Mouse (Mus musculus): ENCODE results near the gene Camkk2. TPM values are rescaled to one million over a fixed set of nuclear protein-coding genes. Genes with fewer than 3 reads are reported as not detected.

The Camkk2 gene
- polyA plus RNA-seq, 1 experiment from 2014 or later: 38.9 TPM

- Histone ChIP-seq H3K4me2 (ENCODE audit: low read length) (no peak overlapping the region), H3K27me3 (ENCODE audit: insufficient read depth, low read length) (no peaks in the 10 kb centered on the region), H3K9ac (ENCODE audit: low read depth, low read length) (no peak overlapping the region), H3K9me3 (replicated peaks; ENCODE audit: low read length) (no peaks in the 10 kb centered on the region), H3K36me3 (ENCODE audit: insufficient read depth, low read length) (no peaks in the 10 kb centered on the region), H3K4me1 (replicated peaks; ENCODE audit: insufficient read depth, low read length) (peaks cover 4% of the 10 kb centered on the region; the same call in 1 of the 2 replicates), H3K4me3 (replicated peaks; ENCODE audit: low read depth, low read length) (no peak overlapping the region), H3K27ac (no peak overlapping the region)
- no peak for TF ChIP-seq CTCF (IDR thresholded peaks at IDR 0.05; ENCODE audit: low read depth)
- 43% methylated on average over 5 of the region's 5 CpGs for WGBS
- no peak for ATAC-seq (replicated peaks; ENCODE audit: low FRiP score, low read depth)
- no peak for DNase-seq (ENCODE audit: low spot score)
Measured at GRCm38 (mm10) chr5:122700837-122701212, 78.4 kb downstream of the Camkk2 start.

DNA sequence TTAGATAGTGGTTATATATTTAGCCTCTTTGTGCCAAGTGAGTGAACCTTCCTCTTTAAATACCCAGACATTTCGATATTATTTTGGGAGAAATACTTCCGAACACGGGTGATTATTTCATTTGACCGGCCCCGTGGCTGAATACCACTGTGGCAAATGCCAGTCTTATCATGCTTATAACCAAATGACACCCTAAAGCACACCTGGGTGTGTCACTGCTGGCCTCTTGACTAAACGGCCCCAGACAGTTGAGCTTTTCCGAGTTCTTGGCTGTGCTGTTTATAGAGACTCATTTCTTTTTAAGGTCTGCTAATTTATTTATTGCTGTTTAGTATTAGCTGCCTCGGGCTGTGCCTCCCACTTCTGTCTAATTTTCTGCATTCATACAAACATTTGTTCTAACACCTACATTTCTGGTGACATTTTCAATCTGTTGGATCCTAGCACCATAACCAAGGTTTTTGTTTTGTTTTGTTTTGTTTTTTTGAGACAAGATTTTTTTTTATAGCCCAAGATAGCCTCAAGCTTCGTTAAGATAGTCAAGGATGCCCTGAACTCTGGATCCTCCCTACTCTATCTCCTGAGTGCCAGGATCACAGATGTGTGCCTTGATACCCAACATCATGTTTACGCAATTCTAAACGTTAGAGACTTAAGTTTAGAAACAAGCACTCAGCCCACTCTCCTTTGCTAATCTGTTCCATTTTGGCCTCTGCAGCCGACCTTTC, 78.9 kb downstream of the Camkk2 start:
- Histone ChIP-seq H3K27me3 (ENCODE audit: insufficient read depth, low read length) (no peaks in the 10 kb centered on the region), H3K9ac (ENCODE audit: low read depth, low read length) (no peak overlapping the region), H3K4me3 (replicated peaks; ENCODE audit: low read depth, low read length) (no peak overlapping the region), H3K4me2 (ENCODE audit: low read length) (no peak overlapping the region), H3K9me3 (replicated peaks; ENCODE audit: low read length) (no peaks in the 10 kb centered on the region), H3K4me1 (replicated peaks; ENCODE audit: insufficient read depth, low read length) (peaks cover 4% of the 10 kb centered on the region; the same call in 1 of the 2 replicates), H3K27ac (no peak overlapping the region), H3K36me3 (ENCODE audit: insufficient read depth, low read length) (no peaks in the 10 kb centered on the region)
- 58% methylated on average over 12 of the region's 12 CpGs for WGBS
- no peak for TF ChIP-seq CTCF (IDR thresholded peaks at IDR 0.05; ENCODE audit: low read depth)
- no peak for ATAC-seq (replicated peaks; ENCODE audit: low FRiP score, low read depth)
- DNase-seq (ENCODE audit: low spot score): no peak

- no peak for TF ChIP-seq CTCF (IDR thresholded peaks at IDR 0.05; ENCODE audit: low read depth)
- H3K27ac ChIP-seq: no peak overlapping the region
- H3K36me3 ChIP-seq (ENCODE audit: insufficient read depth, low read length): no peaks in the 10 kb centered on the region
- H3K9me3 ChIP-seq (replicated peaks; ENCODE audit: low read length): no peaks in the 10 kb centered on the region
- no peak for DNase-seq (ENCODE audit: low spot score)
- H3K4me1 ChIP-seq (replicated peaks; ENCODE audit: insufficient read depth, low read length): peaks cover 4% of the 10 kb centered on the region; the same call in 1 of the 2 replicates
- no peak for ATAC-seq (replicated peaks; ENCODE audit: low FRiP score, low read depth)
- H3K9ac ChIP-seq (ENCODE audit: low read depth, low read length): no peak overlapping the region
- no peaks in the 10 kb centered on the region for H3K27me3 ChIP-seq (ENCODE audit: insufficient read depth, low read length)
- H3K4me2 ChIP-seq (ENCODE audit: low read length): no peak overlapping the region
- H3K4me3 ChIP-seq (replicated peaks; ENCODE audit: low read depth, low read length): no peak overlapping the region
- 62% methylated on average over 9 of the region's 9 CpGs for WGBS
Measured at GRCm38 (mm10) chr5:122698701-122699060, 80.5 kb downstream of the Camkk2 start.

DNA sequence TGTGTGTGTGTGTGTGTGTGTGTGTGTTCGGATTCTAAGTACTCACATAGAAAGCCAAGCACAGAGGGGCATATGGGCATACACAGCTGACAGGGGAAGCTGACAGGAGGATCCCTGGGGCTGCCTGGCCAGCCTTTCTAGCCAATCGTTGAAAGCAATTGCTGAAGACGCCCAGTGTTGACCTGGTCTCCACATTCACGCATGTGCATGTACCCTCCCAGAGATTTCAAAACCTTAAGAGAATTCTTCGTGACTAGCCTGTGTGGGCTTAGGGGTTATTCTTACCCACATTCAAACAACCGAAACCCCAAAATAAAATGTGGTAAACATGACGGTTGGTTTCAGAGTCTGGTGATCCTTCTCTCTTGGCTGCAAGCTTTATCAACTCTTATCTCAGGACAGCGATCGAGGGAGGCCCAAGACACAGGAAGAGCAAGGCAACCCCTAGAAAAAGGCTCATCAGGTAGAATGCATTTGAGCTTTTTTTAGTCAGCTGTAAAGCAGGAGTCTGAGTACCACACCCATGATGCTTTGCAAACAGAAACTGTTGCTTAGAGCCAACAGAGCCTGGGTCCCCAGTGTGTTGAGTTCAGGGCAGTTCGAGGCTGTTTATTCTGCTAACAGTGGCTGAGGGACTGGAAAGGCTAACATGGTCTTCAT, 81.0 kb downstream of the Camkk2 start:
- Histone ChIP-seq H3K9ac (ENCODE audit: low read depth, low read length) (no peak overlapping the region), H3K36me3 (ENCODE audit: insufficient read depth, low read length) (no peaks in the 10 kb centered on the region), H3K4me2 (ENCODE audit: low read length) (no peak overlapping the region), H3K9me3 (replicated peaks; ENCODE audit: low read length) (no peaks in the 10 kb centered on the region), H3K27me3 (ENCODE audit: insufficient read depth, low read length) (no peaks in the 10 kb centered on the region), H3K4me1 (replicated peaks; ENCODE audit: insufficient read depth, low read length) (peaks cover 4% of the 10 kb centered on the region; the same call in 1 of the 2 replicates), H3K27ac (no peak overlapping the region), H3K4me3 (replicated peaks; ENCODE audit: low read depth, low read length) (no peak overlapping the region)
- TF ChIP-seq CTCF (IDR thresholded peaks at IDR 0.05; ENCODE audit: low read depth): no peak
- 83% methylated on average over 10 of the region's 10 CpGs for WGBS
- ATAC-seq (replicated peaks; ENCODE audit: low FRiP score, low read depth) (no peak), DNase-seq (ENCODE audit: low spot score) (no peak)

- WGBS: 77% methylated on average over 8 of the region's 8 CpGs
- TF ChIP-seq CTCF (IDR thresholded peaks at IDR 0.05; ENCODE audit: low read depth): no peak
- DNase-seq (ENCODE audit: low spot score): no peak
Measured at GRCm38 (mm10) chr5:122695516-122695915, 83.7 kb downstream of the Camkk2 start.

DNA sequence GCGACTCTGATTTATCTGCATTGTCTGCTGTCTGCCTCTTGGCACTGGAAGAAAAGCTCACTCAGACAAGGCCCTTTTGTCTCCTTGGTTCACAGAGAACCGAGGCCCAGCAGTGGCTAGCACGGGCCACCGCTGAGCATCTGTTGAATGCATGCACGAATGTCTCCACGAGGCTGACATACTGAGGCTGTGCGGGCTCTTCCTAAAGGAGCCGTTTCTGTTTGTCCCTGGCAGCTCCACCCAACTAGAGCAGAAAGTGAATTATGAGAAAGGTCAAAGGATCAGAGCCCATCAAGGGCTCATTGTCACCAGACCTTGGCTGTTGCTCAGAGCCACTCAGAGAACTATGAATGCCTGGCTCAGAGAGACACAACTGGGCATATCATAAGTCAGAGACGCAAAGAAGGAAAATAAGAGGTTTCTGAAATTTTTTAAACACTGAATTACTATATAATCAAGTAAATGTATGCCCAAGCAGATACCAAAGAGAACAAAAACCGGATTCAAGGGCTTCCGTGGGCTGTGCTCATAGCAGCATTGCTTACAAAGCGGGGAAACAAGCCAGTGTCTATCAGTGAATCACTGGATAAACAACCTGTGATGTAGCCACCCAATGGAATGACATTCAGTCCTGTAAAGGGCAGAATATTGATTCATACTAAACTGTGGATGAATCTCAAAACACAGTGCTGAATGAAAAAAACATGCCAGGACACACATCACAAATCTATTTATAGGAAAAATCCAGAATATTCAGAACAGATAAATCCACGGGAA, 85.6 kb downstream of the Camkk2 start:
- Histone ChIP-seq H3K9me3 (replicated peaks; ENCODE audit: low read length) (no peaks in the 10 kb centered on the region), H3K4me2 (ENCODE audit: low read length) (no peak overlapping the region), H3K27me3 (ENCODE audit: insufficient read depth, low read length) (no peaks in the 10 kb centered on the region), H3K9ac (ENCODE audit: low read depth, low read length) (peak overlapping the region; percentile 13; the same call in 1 of the 2 replicates), H3K27ac (no peak overlapping the region), H3K4me3 (replicated peaks; ENCODE audit: low read depth, low read length) (no peak overlapping the region), H3K36me3 (ENCODE audit: insufficient read depth, low read length) (no peaks in the 10 kb centered on the region), H3K4me1 (replicated peaks; ENCODE audit: insufficient read depth, low read length) (peaks cover 4% of the 10 kb centered on the region; the same call in 1 of the 2 replicates)
- peak; percentile 43 for DNase-seq (ENCODE audit: low spot score)
- TF ChIP-seq CTCF (IDR thresholded peaks at IDR 0.05; ENCODE audit: low read depth): no peak
- 32% methylated on average over 13 of the region's 13 CpGs for WGBS
- no peak for ATAC-seq (replicated peaks; ENCODE audit: low FRiP score, low read depth)

More at GRCm38 (mm10) chr5:122695516-122695915, 83.7 kb downstream of the Camkk2 start:
- Histone ChIP-seq H3K27me3 (ENCODE audit: insufficient read depth, low read length) (no peaks in the 10 kb centered on the region), H3K4me1 (replicated peaks; ENCODE audit: insufficient read depth, low read length) (peaks cover 4% of the 10 kb centered on the region; the same call in 1 of the 2 replicates), H3K4me3 (replicated peaks; ENCODE audit: low read depth, low read length) (no peak overlapping the region), H3K9me3 (replicated peaks; ENCODE audit: low read length) (no peaks in the 10 kb centered on the region), H3K4me2 (ENCODE audit: low read length) (no peak overlapping the region), H3K9ac (ENCODE audit: low read depth, low read length) (no peak overlapping the region), H3K27ac (no peak overlapping the region), H3K36me3 (ENCODE audit: insufficient read depth, low read length) (no peaks in the 10 kb centered on the region)
- ATAC-seq (replicated peaks; ENCODE audit: low FRiP score, low read depth): no peak

Data from kidney, postnatal 0 days (tissue).